Mouse (Mus musculus) spleen, adult 2 months (tissue): ENCODE measurements around the gene M1ap.

Experiments used
- CTCF ChIP-seq: fragments of 200-500 bp; IDR thresholded peaks from 2 replicates; pipeline ENCODE4 v1.5.1; 2011; ENCODE audit warnings: mild to moderate bottlenecking, inconsistent platforms; ENCODE audit not compliant: insufficient read depth, insufficient read length, insufficient replicate concordance; ENCODE audit errors: extremely low read depth
- POLR2A ChIP-seq: fragments of 200-500 bp; IDR thresholded peaks from 2 replicates; pipeline ENCODE4 v1.6.1; 2011; ENCODE audit warnings: low read depth, low read length, inconsistent platforms

DNA sequence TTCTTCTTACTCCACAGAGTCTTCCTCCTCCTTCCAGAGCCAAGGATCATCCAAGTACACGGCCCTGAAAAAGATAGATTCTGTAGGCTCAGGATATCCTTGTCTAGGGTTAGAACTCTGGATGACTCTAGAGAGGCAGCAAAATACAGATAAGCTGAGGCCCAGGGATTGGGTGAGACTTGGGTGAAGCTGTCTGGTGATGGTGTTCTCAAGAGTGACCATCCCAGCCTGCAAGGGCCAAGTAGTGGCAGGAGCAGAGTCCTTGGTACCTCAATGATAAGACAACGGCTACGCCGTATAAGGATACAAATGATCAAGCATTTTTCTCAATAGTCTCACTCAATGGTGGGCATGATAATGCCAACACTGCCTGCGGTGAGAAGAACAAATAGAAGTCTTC lies 57.1 kb downstream of the M1ap start:
- TF ChIP-seq POLR2A = no peak
- TF ChIP-seq CTCF = no peak
